Mouse (Mus musculus) adrenal gland, adult 18-20 months (tissue): ENCODE results near the gene Cmtm6. TPM values are rescaled to one million over a fixed set of nuclear protein-coding genes. Genes with fewer than 3 reads are reported as not detected.
"Not testable (repeated sequence)": the region's sequence is repeated elsewhere in the genome, so short reads cannot be mapped to it uniquely, and the experiment has no call there.

Experiments used
- DNase-seq, 2 experiments: peaks; one replicate each; pipeline ENCODE4 v3.0.0; 2021 to 2022; ENCODE audit warnings: low spot score in 2 of 2
- long read RNA-seq, 2 experiments: library from polyadenylated mRNA; stranded (forward); transcript quantifications; one replicate each; pipeline ENCODE4 v2.0.0; 2021
- total RNA-seq, 2 experiments: library from RNA; stranded (reverse); gene quantifications; 1 replicate in 1 of 2; 2 replicates in 1 of 2; pipeline ENCODE4 v1.2.3; 2021

Cmtm6 gene
- 100 to 1,000 TPM in 1 of 2 experiments, 10 to 100 TPM in 1; 59.9 to 106 TPM for total RNA-seq
- long read RNA-seq, experiment 1, transcript Cmtm6-201 (4 exons, 3,383 nt) = major isoform, 143 of 148 reads
- long read RNA-seq, experiment 1, partial matches to known transcripts = 4 of 148 reads
- long read RNA-seq, experiment 1, other reads (novel, unspliced or antisense) = 1 of 148 reads
- long read RNA-seq, experiment 2, transcript Cmtm6-201 (4 exons, 3,383 nt) = major isoform, 775 of 839 reads
- long read RNA-seq, experiment 2, partial matches to known transcripts = 55 of 839 reads
- long read RNA-seq, experiment 2, other reads (novel, unspliced or antisense) = 9 of 839 reads

GRCm38 (mm10) chr9:114731011-114731755 lies at the start of gene Cmtm6:
Cmtm6 (plus strand) TSS chr9:114731116.
- DNase-seq = peak; percentile 99

- no peak for DNase-seq
These were observed 48.7 kb upstream of the Cmtm6 start for GRCm38 (mm10) chr9:114682193-114682592.

- no peak for DNase-seq
These were observed 44.7 kb upstream of the Cmtm6 start for GRCm38 (mm10) chr9:114686245-114686644.

- no peak for DNase-seq
These were observed 43.3 kb upstream of the Cmtm6 start for GRCm38 (mm10) chr9:114687639-114688038.

GRCm38 (mm10) chr9:114688252-114688952 lies 42.5 kb upstream of the Cmtm6 start, which contains the start of gene Dync1li1:
Dync1li1 (plus strand) TSS chr9:114688790.
- peak; percentile 98 to 99 for DNase-seq

- no peak for DNase-seq
These were observed 41.9 kb upstream of the Cmtm6 start for GRCm38 (mm10) chr9:114688953-114689407.

GRCm38 (mm10) chr9:114690119-114690601 lies 40.8 kb upstream of the Cmtm6 start:
- DNase-seq = no peak

- no peak for DNase-seq
These were observed 39.8 kb upstream of the Cmtm6 start for GRCm38 (mm10) chr9:114691112-114691511.

GRCm38 (mm10) chr9:114695662-114696061 lies 35.3 kb upstream of the Cmtm6 start:
- not testable (repeated sequence) for DNase-seq

- no peak for DNase-seq
These were observed 33.8 kb upstream of the Cmtm6 start for GRCm38 (mm10) chr9:114697072-114697471.

- no peak for DNase-seq
These were observed 33.0 kb upstream of the Cmtm6 start for GRCm38 (mm10) chr9:114697926-114698325.

GRCm38 (mm10) chr9:114699262-114699661 lies 31.7 kb upstream of the Cmtm6 start:
- DNase-seq = no peak

GRCm38 (mm10) chr9:114699882-114700665 lies 30.8 kb upstream of the Cmtm6 start:
- no peak for DNase-seq

- DNase-seq = no peak
These were observed 29.9 kb upstream of the Cmtm6 start for GRCm38 (mm10) chr9:114701031-114701430.

- no peak for DNase-seq
These were observed 29.0 kb upstream of the Cmtm6 start for GRCm38 (mm10) chr9:114701921-114702320.

- no peak for DNase-seq
These were observed 23.1 kb upstream of the Cmtm6 start for GRCm38 (mm10) chr9:114707805-114708204.

GRCm38 (mm10) chr9:114710345-114710744 lies 20.6 kb upstream of the Cmtm6 start:
- no peak for DNase-seq

- no peak for DNase-seq
These were observed 17.4 kb upstream of the Cmtm6 start for GRCm38 (mm10) chr9:114713481-114713880.

- no peak for DNase-seq
These were observed 14.1 kb upstream of the Cmtm6 start for GRCm38 (mm10) chr9:114716677-114717331.

GRCm38 (mm10) chr9:114727315-114727714 lies 3.6 kb upstream of the Cmtm6 start:
- peak in 1 of 2 experiments; percentile 25 for DNase-seq
